Mouse (Mus musculus) liver, postnatal 0 days (tissue): ENCODE measurements around the gene Pla2g4b. TPM values are rescaled to one million over a fixed set of nuclear protein-coding genes. Genes with fewer than 3 reads are reported as not detected.

Source experiments
- ATAC-seq: fragments of 200-750 bp; cut with Nextera tagmentation; 2 replicates; pipeline ENCODE4 v1.8.0; 2017; ENCODE audit warnings: mild to moderate bottlenecking, moderate library complexity
- DNase-seq: peaks from one replicate; pipeline ENCODE4 v3.0.0-alpha.2; 2016
- H3K27ac ChIP-seq: fragments of 300-500 bp; sonication (generic); 2 replicates; pipeline ENCODE4 v1.5.1; 2014; ENCODE audit warnings: antibody characterized with exemption, moderate library complexity, mild to moderate bottlenecking, low read depth
- H3K27me3 ChIP-seq: fragments of 300-500 bp; sonication (generic); 2 replicates; pipeline ENCODE4 v1.6.1; 2014; ENCODE audit warnings: low read length, control low read depth, mixed read lengths; ENCODE audit not compliant: insufficient read depth
- H3K36me3 ChIP-seq: fragments of 300-500 bp; sonication (generic); replicated peaks from 2 replicates; pipeline ENCODE4 v1.6.1; 2014; ENCODE audit warnings: mild to moderate bottlenecking, control low read depth, low read length, moderate library complexity, mixed read lengths; ENCODE audit not compliant: insufficient read depth
- H3K4me1 ChIP-seq: fragments of 300-500 bp; sonication (generic); 2 replicates; pipeline ENCODE4 v1.6.1; 2014; ENCODE audit warnings: antibody characterized with exemption, mild to moderate bottlenecking, control low read depth; ENCODE audit not compliant: insufficient read depth
- H3K4me2 ChIP-seq: fragments of 300-500 bp; sonication (generic); 2 replicates; pipeline ENCODE4 v1.6.1; 2014; ENCODE audit warnings: low read depth, mild to moderate bottlenecking, low read length, moderate library complexity, mixed read lengths
- H3K4me3 ChIP-seq: fragments of 300-500 bp; sonication (generic); 2 replicates; pipeline ENCODE4 v1.5.1; 2014; ENCODE audit warnings: low read depth, low read length
- H3K9ac ChIP-seq: fragments of 300-500 bp; sonication (generic); replicated peaks from 2 replicates; pipeline ENCODE4 v1.6.1; 2014; ENCODE audit warnings: mild to moderate bottlenecking, moderate library complexity
- H3K9me3 ChIP-seq: fragments of 300-500 bp; sonication (generic); 2 replicates; pipeline ENCODE4 v1.6.1; 2016; ENCODE audit warnings: mild to moderate bottlenecking, control low read depth, low read length, mixed read lengths
- CTCF ChIP-seq: sonication (generic); IDR thresholded peaks from 2 replicates; pipeline ENCODE4 v1.5.1; 2016; ENCODE audit warnings: antibody characterized with exemption, low read depth
- EP300 ChIP-seq: IDR thresholded peaks from 2 replicates; pipeline ENCODE4 v1.6.1; 2016; ENCODE audit warnings: antibody characterized with exemption, low read depth, mild to moderate bottlenecking
- WGBS: fragments of 180-500 bp; shearing (Covaris S2); extraction: QIAGEN DNeasy Blood & Tissue Kit; methylation state at CpG from one replicate; pipeline ENCODE4 v1.1.7; 2014; ENCODE audit not compliant: insufficient replicate concordance; 5-methylcytosine and 5-hydroxymethylcytosine counted together
- polyA plus RNA-seq: library from polyadenylated mRNA; unstranded; fragments of >200 nt; fragmentation: Nextera tagmentation; extraction: Ambion mirVana; gene quantifications from 2 replicates; pipeline ENCODE4 v1.2.1, GENCODE M21; 2015

The Pla2g4b gene
- polyA plus RNA-seq, 1 experiment from 2014 or later = 0.12 TPM

DNA sequence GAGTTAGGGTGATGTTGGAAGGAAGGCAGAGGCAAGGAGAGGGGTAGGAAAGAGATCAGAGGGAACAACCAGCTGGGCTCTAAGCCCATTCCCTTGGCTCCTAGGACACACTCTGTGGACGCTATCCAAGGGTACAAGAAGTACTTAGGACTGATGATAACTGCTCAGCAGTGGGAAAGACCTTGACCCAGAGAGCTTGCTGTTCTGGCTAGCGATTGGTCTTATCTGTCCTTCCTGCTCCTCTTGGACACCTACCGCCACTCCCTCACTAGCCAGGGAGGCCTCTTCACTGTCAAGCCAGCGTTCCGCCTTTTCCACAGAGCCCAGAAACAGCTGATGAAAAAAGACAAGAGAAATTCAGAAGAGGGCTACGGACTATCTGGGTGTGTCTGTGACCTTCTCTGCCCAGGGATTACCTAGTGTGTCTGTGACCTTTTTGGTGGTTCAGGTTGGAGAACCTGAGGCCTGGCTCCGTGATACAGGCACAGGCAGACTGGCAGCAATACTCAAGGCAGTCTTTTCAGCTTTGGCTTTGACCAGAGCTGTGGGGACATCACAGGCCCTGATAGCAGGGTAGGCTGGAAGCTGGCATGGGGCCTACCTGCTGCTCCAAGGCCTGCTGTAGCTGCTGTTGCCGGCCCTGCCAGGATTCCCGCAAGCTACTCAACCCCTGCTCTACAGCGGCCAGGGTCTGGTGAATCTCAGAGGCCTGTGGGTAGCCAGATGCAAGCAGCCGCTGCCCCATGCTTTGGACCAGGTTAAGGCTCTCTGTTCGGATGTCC, 21.7 kb downstream of the Pla2g4b start:
- no peak for ATAC-seq
- Histone ChIP-seq H3K27ac (no peak overlapping the region), H3K36me3 (no peaks in the 10 kb centered on the region), H3K4me3 (no peak overlapping the region), H3K9me3 (no peaks in the 10 kb centered on the region), H3K4me2 (no peak overlapping the region), H3K4me1 (no peaks in the 10 kb centered on the region), H3K27me3 (no peaks in the 10 kb centered on the region), H3K9ac (no peak overlapping the region)
- no peak for DNase-seq
- 72% methylated on average over 12 of the region's 12 CpGs for WGBS
- TF ChIP-seq CTCF = no peak
- TF ChIP-seq EP300 = no peak

- H3K9me3 ChIP-seq = no peaks in the 10 kb centered on the region
- ATAC-seq = no peak
- DNase-seq = no peak
- H3K4me3 ChIP-seq = no peak overlapping the region
- WGBS = 81% methylated on average over 10 of the region's 10 CpGs
- TF ChIP-seq CTCF (no peak), EP300 (no peak)
- no peak overlapping the region for H3K4me2 ChIP-seq
- no peaks in the 10 kb centered on the region for H3K4me1 ChIP-seq
- H3K27me3 ChIP-seq = no peaks in the 10 kb centered on the region
- no peak overlapping the region for H3K9ac ChIP-seq
- no peak overlapping the region for H3K27ac ChIP-seq
- H3K36me3 ChIP-seq = no peaks in the 10 kb centered on the region
Measured at GRCm38 (mm10) chr2:120055923-120056322, 22.7 kb downstream of the Pla2g4b start.

GRCm38 (mm10) chr2:120058818-120059217, 25.6 kb downstream of the Pla2g4b start:
- TF ChIP-seq CTCF (no peak), EP300 (no peak)
- Histone ChIP-seq H3K9me3 (no peaks in the 10 kb centered on the region), H3K27ac (no peak overlapping the region), H3K4me2 (no peak overlapping the region), H3K4me3 (no peak overlapping the region), H3K9ac (no peak overlapping the region), H3K4me1 (no peaks in the 10 kb centered on the region), H3K27me3 (no peaks in the 10 kb centered on the region), H3K36me3 (no peaks in the 10 kb centered on the region)
- 63% methylated on average over 4 of the region's 4 CpGs for WGBS
- DNase-seq = peak; percentile 51
- ATAC-seq = peak; percentile 94

- ATAC-seq = no peak
- no peak overlapping the region for H3K9ac ChIP-seq
- H3K4me3 ChIP-seq = no peak overlapping the region
- H3K9me3 ChIP-seq = no peaks in the 10 kb centered on the region
- H3K27ac ChIP-seq = no peak overlapping the region
- no peak for DNase-seq
- 64% methylated on average over 3 of the region's 3 CpGs for WGBS
- no peaks in the 10 kb centered on the region for H3K36me3 ChIP-seq
- H3K27me3 ChIP-seq = no peaks in the 10 kb centered on the region
- H3K4me1 ChIP-seq = no peaks in the 10 kb centered on the region
- no peak overlapping the region for H3K4me2 ChIP-seq
- TF ChIP-seq EP300 (no peak), CTCF (no peak)
Measured at GRCm38 (mm10) chr2:120059466-120059865, 26.2 kb downstream of the Pla2g4b start.

- Histone ChIP-seq H3K4me3 (no peak overlapping the region), H3K9ac (no peak overlapping the region), H3K27me3 (no peaks in the 10 kb centered on the region), H3K4me1 (no peaks in the 10 kb centered on the region), H3K9me3 (no peaks in the 10 kb centered on the region), H3K27ac (no peak overlapping the region), H3K36me3 (no peaks in the 10 kb centered on the region), H3K4me2 (no peak overlapping the region)
- no peak for TF ChIP-seq CTCF
- no peak for TF ChIP-seq EP300
- ATAC-seq (no peak), DNase-seq (no peak)
- WGBS = 62% methylated on average over 6 of the region's 6 CpGs
Measured at GRCm38 (mm10) chr2:120060190-120060589, 27.0 kb downstream of the Pla2g4b start.

- no peaks in the 10 kb centered on the region for H3K36me3 ChIP-seq
- H3K4me2 ChIP-seq = no peak overlapping the region
- no peaks in the 10 kb centered on the region for H3K9me3 ChIP-seq
- no peak for TF ChIP-seq EP300
- TF ChIP-seq CTCF = no peak
- H3K27me3 ChIP-seq = no peaks in the 10 kb centered on the region
- H3K27ac ChIP-seq = no peak overlapping the region
- WGBS = 78% methylated on average over 9 of the region's 9 CpGs
- no peak overlapping the region for H3K9ac ChIP-seq
- ATAC-seq (no peak), DNase-seq (no peak)
- H3K4me1 ChIP-seq = no peaks in the 10 kb centered on the region
- H3K4me3 ChIP-seq = no peak overlapping the region
Measured at GRCm38 (mm10) chr2:120060651-120061050, 27.4 kb downstream of the Pla2g4b start.
